Mouse (Mus musculus): Measurements from ENCODE around the gene Olfr738.

Olfr738 gene

GRCm38 (mm10) chr14:50407268-50407667 is at the start of gene Olfr738:
Gene Olfr738 (plus strand): TSS chr14:50407568.
- no peak for DNase-seq (ENCODE audit: extremely low spot score, low read depth, low spot score)

- no peak for DNase-seq (ENCODE audit: extremely low spot score, low read depth, low spot score)
Measured at GRCm38 (mm10) chr14:50357593-50357992, 49.8 kb upstream of the Olfr738 start, which contains the start of gene Tlr11. Gene Tlr11 (plus strand): TSS chr14:50357914.

GRCm38 (mm10) chr14:50360480-50360879 is 46.9 kb upstream of the Olfr738 start:
- DNase-seq (ENCODE audit: extremely low spot score, low read depth, low spot score): no peak

- no peak for DNase-seq (ENCODE audit: extremely low spot score, low read depth, low spot score)
Measured at GRCm38 (mm10) chr14:50363561-50363960, 43.8 kb upstream of the Olfr738 start.

GRCm38 (mm10) chr14:50380863-50381262 is 26.5 kb upstream of the Olfr738 start, which contains the start of gene Olfr736:
Gene Olfr736 (plus strand): TSS chr14:50381163.
- DNase-seq (ENCODE audit: extremely low spot score, low read depth, low spot score): no peak

- DNase-seq (ENCODE audit: extremely low spot score, low read depth, low spot score): no peak
Measured at GRCm38 (mm10) chr14:50418326-50418725, 11.0 kb downstream of the Olfr738 start, which contains the start of gene Olfr739. Gene Olfr739 (plus strand): TSS chr14:50418626.

GRCm38 (mm10) chr14:50445245-50445644 is 37.9 kb downstream of the Olfr738 start, which contains the start of gene Olfr740:
Gene Olfr740 (plus strand): TSS chr14:50445545.
- no peak for DNase-seq (ENCODE audit: extremely low spot score, low read depth, low spot score)

Measured in hindlimb bud, embryonic 11.5 days (tissue).